Mouse (Mus musculus): Measurements from ENCODE around the gene Clp1.
A peak's percentile ranks its signal among the peaks of the same experiment; 100 is the strongest.

Gene Clp1

GRCm38 (mm10) chr2:84714422-84714810 is 12.7 kb downstream of the Clp1 start:
- no peak for DNase-seq (ENCODE audit: low spot score in 2 of 2)

GRCm38 (mm10) chr2:84711898-84712297 is 15.3 kb downstream of the Clp1 start:
- DNase-seq (ENCODE audit: low spot score in 2 of 2), result no peak

- DNase-seq (ENCODE audit: low spot score in 2 of 2), result no peak
Observed at GRCm38 (mm10) chr2:84707523-84707922, 19.6 kb downstream of the Clp1 start.

- DNase-seq (ENCODE audit: low spot score in 2 of 2), result no peak
Observed at GRCm38 (mm10) chr2:84705295-84705694, 21.9 kb downstream of the Clp1 start.

GRCm38 (mm10) chr2:84704329-84704728 is 22.8 kb downstream of the Clp1 start:
- DNase-seq (ENCODE audit: low spot score in 2 of 2), result no peak

DNA sequence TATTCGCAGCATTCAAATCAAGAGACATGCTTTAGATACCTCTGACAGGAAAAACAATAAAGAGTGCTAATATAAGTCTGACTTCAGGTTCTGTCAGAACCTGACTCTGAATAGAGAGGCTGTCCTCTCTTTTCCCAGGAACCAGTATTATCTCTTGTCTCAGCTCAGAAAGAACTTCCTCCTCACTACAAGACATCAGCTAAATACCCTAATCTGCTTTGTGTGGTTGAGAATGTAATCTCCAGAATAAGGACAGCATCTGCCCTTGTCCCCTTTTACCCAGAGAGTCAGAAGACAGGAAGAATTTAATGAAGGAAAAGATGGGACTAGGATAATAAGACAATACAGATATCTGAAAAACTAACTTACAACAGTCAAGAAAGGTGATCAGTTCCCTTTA is 23.7 kb downstream of the Clp1 start:
- DNase-seq (ENCODE audit: low spot score in 2 of 2), result no peak

- DNase-seq (ENCODE audit: low spot score in 2 of 2), result no peak
Observed at GRCm38 (mm10) chr2:84695007-84695695, 32.0 kb downstream of the Clp1 start.

GRCm38 (mm10) chr2:84690050-84690449 is 37.1 kb downstream of the Clp1 start:
- DNase-seq (ENCODE audit: low spot score in 2 of 2), result no peak

DNA sequence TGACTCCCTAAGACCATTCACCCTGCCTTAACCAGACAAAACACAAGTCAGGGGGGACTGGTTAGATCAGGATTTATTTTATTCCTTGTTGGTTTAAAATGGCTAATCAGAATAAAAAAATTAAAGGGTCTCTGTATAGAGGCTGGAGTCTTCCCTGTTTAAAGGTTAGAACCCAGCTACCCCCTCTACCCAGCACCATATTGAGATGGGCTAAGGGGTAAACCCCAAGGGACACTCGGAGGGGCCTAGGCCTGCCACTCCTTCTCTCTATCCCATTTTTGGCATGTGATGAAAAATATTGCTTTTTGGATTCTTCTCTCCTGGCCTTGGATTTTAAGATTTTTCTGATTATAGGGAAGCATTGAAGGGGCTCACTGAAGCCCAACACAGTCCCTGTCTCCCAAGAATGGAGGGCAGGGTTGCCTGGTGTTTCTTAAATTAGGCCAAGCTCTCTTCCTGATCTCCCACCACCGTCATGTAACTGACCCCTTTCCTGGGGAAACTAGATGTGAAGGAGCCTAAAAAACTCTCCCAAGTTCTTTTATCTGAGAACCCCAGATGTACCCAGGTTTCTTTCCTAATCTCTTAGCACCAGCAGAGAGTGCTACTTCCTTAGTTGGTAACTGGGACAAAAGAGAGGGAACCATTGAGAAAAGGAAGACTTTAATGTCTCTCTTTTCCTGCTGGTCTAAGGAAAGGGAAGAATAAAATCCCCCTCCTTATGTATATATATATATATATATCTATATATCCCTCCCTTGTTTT is 38.9 kb downstream of the Clp1 start:
- DNase-seq (ENCODE audit: low spot score in 2 of 2), result no peak

GRCm38 (mm10) chr2:84682605-84683183 is 44.5 kb downstream of the Clp1 start:
- peak; percentile 36 to 60 for DNase-seq (ENCODE audit: low spot score in 2 of 2)

GRCm38 (mm10) chr2:84679016-84679415 is 48.1 kb downstream of the Clp1 start, which contains the start of gene Tmx2:
Gene Tmx2, minus strand, starts transcription at chr2:84679140.
- DNase-seq (ENCODE audit: low spot score in 2 of 2), result no peak

- DNase-seq (ENCODE audit: low spot score in 2 of 2), result peak; percentile 95 to 99
Observed at GRCm38 (mm10) chr2:84677968-84678880, 48.9 kb downstream of the Clp1 start, which contains the start of the genes Gm28635 and Med19. Gene Gm28635, minus strand, starts transcription at chr2:84678041. Gene Med19, plus strand, starts transcription at chr2:84678402.

DNA sequence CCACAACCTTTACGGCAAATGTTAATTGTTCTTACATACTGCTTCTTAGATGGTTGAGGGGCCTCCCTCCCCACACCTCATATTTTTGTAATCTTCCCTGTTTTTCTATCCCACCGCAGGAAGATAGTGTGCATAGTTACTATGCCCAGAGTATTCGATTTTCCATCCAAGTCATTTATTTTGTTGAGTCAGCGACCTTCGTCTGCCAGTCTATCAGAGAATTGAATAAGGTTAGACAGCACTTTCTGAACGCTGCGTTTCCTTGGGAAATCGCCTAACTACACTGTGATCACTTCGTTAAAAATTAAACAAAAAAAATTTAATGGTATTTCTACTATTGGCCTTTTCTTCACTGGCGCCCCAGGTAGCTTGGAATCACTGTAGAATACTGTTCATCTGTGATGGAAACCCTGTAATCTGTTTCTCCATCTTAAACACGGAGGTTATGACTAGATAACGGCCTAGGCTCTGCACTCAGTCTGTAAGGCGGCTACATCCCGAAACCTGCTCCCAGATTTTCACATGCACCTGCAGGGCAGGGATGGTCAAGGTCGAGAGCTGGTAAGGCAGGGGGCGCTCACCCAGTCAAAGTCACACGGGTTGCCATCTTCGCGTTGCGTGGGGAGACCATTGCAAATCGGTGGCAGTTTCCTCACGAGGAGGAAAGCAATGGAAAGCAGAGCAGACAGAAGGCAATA is 49.7 kb downstream of the Clp1 start:
- no peak for DNase-seq (ENCODE audit: low spot score in 2 of 2)
